Mouse (Mus musculus) bone marrow macrophage, adult 2 months (primary cell): ENCODE results near the gene Ppp5c.

Experiments
- CTCF ChIP-seq: IDR thresholded peaks from 2 replicates; pipeline ENCODE4 v1.5.1; 2012; ENCODE audit warnings: low read depth, mild to moderate bottlenecking, low read length, moderate library complexity
- POLR2A ChIP-seq: IDR thresholded peaks from 2 replicates; pipeline ENCODE4 v1.6.1; 2012; ENCODE audit warnings: mild to moderate bottlenecking, low read depth, low read length, borderline replicate concordance

DNA sequence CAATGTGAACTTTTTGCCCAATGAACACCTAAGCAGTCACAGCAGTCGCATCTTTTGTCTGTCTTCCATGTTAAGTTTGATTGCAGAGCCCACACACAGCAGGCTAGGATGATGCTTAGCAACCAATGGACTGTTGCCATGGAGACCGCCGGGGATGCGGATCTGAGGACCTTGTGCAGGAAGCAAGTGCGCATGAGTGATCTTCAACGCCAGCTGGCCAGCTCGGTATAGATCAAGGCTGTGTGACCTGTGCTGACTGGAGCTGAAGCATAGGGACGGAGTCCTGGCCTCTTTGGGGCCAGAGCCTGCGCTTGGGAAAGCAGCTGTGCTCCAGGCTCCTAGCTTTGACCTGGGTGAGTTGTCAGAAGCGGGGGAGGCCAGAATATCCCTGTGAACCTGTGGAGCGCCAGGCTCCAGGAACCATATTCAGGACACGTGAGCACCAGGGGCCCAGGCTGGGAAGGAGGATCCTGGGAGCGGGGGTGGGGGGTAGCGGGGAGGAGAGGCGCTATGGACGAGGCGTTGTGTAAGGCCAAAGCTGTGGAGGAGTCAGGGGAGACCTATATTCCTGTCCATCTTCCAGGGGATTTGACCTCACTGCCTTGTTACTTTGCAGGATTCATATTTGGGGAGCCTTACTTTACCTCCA lies 68.1 kb downstream of the Ppp5c start, which contains the start of gene Pnmal1:
- TF ChIP-seq CTCF (no peak), POLR2A (no peak)
